Mouse (Mus musculus): ENCODE measurements at regions not wholly inside any gene's neighbourhood (a gene's known extent, or its start where the extent isn't known, plus 50 kb on each side); places are given as distances from the start of the nearest gene placed in this dataset.

GRCm38 (mm10) chr6:101518904-101519701 is 141.4 kb upstream of the Pdzrn3 start:
- intact Hi-C loops (cut with DNase I): no loop called here
- Histone ChIP-seq H3K27ac (no peak overlapping the region), H3K4me3 (no peak overlapping the region)
- TF ChIP-seq CTCF (IDR thresholded peaks at IDR 0.05): no peak
- DNase-seq (ENCODE audit: extremely low spot score in 1 of 2, low spot score in 2 of 2): no peak

- Histone ChIP-seq H3K27ac (no peak overlapping the region), H3K4me3 (no peak overlapping the region)
- DNase-seq (ENCODE audit: extremely low spot score in 1 of 2, low spot score in 2 of 2): no peak
- intact Hi-C loops (cut with DNase I): no loop called here
- no peak for TF ChIP-seq CTCF (IDR thresholded peaks at IDR 0.05)
These were observed 139.9 kb upstream of the Pdzrn3 start for GRCm38 (mm10) chr6:101517584-101517983.

DNA sequence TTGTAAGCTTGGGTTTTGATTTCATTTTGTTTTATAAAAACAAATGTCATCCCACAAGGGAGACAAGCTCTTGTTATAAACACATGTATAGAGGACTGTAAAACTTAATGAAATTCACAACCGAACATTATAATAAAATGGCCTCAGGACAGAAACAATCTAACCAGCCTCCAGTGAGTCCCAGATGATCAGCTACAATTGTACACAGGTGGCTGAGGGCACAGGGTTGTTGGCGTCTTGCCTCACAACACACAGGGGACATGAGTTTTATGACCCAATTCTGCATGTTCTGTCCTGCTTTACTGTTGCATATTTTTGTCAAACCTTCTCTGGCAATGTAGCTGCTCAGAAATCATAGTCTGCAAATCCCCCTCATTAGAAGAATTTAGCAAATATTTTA is 136.0 kb upstream of the Pdzrn3 start:
- DNase-seq (ENCODE audit: extremely low spot score in 1 of 2, low spot score in 2 of 2): no peak
- TF ChIP-seq CTCF (IDR thresholded peaks at IDR 0.05): no peak
- intact Hi-C loops (cut with DNase I): no loop called here
- Histone ChIP-seq H3K27ac (no peak overlapping the region), H3K4me3 (no peak overlapping the region)

GRCm38 (mm10) chr6:101502149-101502548 is 124.5 kb upstream of the Pdzrn3 start:
- H3K4me3 ChIP-seq: no peak overlapping the region
- intact Hi-C loops (cut with DNase I): loop anchor here (2.0 to 5.0 kb wide), 2 partner anchors 19 to 75 kb away; no protein-coding TSS in a partner anchor
- TF ChIP-seq CTCF (IDR thresholded peaks at IDR 0.05): no peak
- peak overlapping the region; percentile 69 for H3K27ac ChIP-seq
- DNase-seq (ENCODE audit: extremely low spot score in 1 of 2, low spot score in 2 of 2): peak in 1 of 2 experiments; percentile 59

DNA sequence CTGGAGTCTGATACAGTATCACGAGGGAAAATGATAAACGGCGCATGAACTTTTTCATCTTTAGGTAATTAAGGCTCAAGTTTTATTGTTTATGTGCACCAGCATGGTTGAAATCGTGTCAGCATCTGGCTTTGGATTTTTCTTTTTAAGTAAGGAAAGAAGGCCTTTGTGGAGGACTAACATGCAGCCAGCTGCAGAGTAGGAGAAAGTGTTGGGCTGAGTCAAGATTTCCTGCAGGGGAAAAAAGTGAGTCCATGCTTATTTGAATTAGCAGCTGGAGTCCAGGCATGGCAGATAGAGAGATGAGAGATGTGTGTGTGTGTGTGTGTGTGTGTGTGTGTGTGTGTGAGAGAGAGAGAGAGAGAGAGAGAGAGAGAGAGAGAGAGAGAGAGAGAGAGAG is 124.0 kb upstream of the Pdzrn3 start:
- DNase-seq (ENCODE audit: extremely low spot score in 1 of 2, low spot score in 2 of 2): no peak
- peak overlapping the region; percentile 58; the same call in 1 of the 2 replicates for H3K27ac ChIP-seq
- intact Hi-C loops (cut with DNase I): loop anchor here (2.0 to 5.0 kb wide), 2 partner anchors 19 to 74 kb away; no protein-coding TSS in a partner anchor
- no peak for TF ChIP-seq CTCF (IDR thresholded peaks at IDR 0.05)
- H3K4me3 ChIP-seq: no peak overlapping the region

GRCm38 (mm10) chr6:101500202-101500601 is 122.5 kb upstream of the Pdzrn3 start:
- TF ChIP-seq CTCF (IDR thresholded peaks at IDR 0.05): no peak
- intact Hi-C loops (cut with DNase I): loop anchor here (5.0 kb wide), 1 partner anchor 73 kb away; no protein-coding TSS in a partner anchor

GRCm38 (mm10) chr6:101488466-101488865 is 110.8 kb upstream of the Pdzrn3 start:
- no peak for TF ChIP-seq CTCF (IDR thresholded peaks at IDR 0.05)
- intact Hi-C loops (cut with DNase I): no loop called here
- no peak for DNase-seq (ENCODE audit: extremely low spot score in 1 of 2, low spot score in 2 of 2)
- H3K27ac ChIP-seq: no peak overlapping the region
- H3K4me3 ChIP-seq: no peak overlapping the region

More at GRCm38 (mm10) chr6:101500202-101500601, 122.5 kb upstream of the Pdzrn3 start:
- no peak overlapping the region for H3K4me3 ChIP-seq
- no peak overlapping the region for H3K27ac ChIP-seq
- DNase-seq (ENCODE audit: extremely low spot score in 1 of 2, low spot score in 2 of 2): no peak

GRCm38 (mm10) chr6:101484526-101485287 is 107.0 kb upstream of the Pdzrn3 start:
- no peak for TF ChIP-seq CTCF (IDR thresholded peaks at IDR 0.05)
- no peak overlapping the region for H3K4me3 ChIP-seq
- intact Hi-C loops (cut with DNase I): loop anchor here (5.0 kb wide), 2 partner anchors 52 to 107 kb away; partner anchors contain the start of gene Pdzrn3
- DNase-seq (ENCODE audit: extremely low spot score in 1 of 2, low spot score in 2 of 2): no peak
- peak overlapping the region; percentile 82 for H3K27ac ChIP-seq

- H3K27ac ChIP-seq: peak overlapping the region; percentile 85
- intact Hi-C loops (cut with DNase I): loop anchor here (2.0 to 5.0 kb wide), 4 partner anchors 20 to 106 kb away; partner anchors contain the start of gene Pdzrn3
- DNase-seq (ENCODE audit: extremely low spot score in 1 of 2, low spot score in 2 of 2): peak; percentile 31 to 32
- H3K4me3 ChIP-seq: no peak overlapping the region
- no peak for TF ChIP-seq CTCF (IDR thresholded peaks at IDR 0.05)
These were observed 105.2 kb upstream of the Pdzrn3 start for GRCm38 (mm10) chr6:101482635-101483465.

- Histone ChIP-seq H3K27ac (no peak overlapping the region), H3K4me3 (no peak overlapping the region)
- intact Hi-C loops (cut with DNase I): no loop called here
- no peak for TF ChIP-seq CTCF (IDR thresholded peaks at IDR 0.05)
- DNase-seq (ENCODE audit: extremely low spot score in 1 of 2, low spot score in 2 of 2): no peak
These were observed 96.3 kb upstream of the Pdzrn3 start for GRCm38 (mm10) chr6:101473956-101474355.

- H3K4me3 ChIP-seq: no peak overlapping the region
- no peak overlapping the region for H3K27ac ChIP-seq
- intact Hi-C loops (cut with DNase I): no loop called here
- peak in 1 of 2 experiments; percentile 33 for DNase-seq (ENCODE audit: extremely low spot score in 1 of 2, low spot score in 2 of 2)
- TF ChIP-seq CTCF (IDR thresholded peaks at IDR 0.05): peak; percentile 13
These were observed 95.7 kb upstream of the Pdzrn3 start for GRCm38 (mm10) chr6:101473257-101473925.

Measured in left cerebral cortex, adult 2 months (tissue).